Mouse (Mus musculus): ENCODE data around the gene Dab1. TPM values are rescaled to one million over a fixed set of nuclear protein-coding genes. Genes with fewer than 3 reads are reported as not detected.
A peak's percentile ranks its signal among the peaks of the same experiment; 100 is the strongest.

Dab1 gene
- polyA plus RNA-seq, 1 experiment from 2014 or later, result 20.1 TPM

GRCm38 (mm10) chr4:104450645-104451044, 831.5 kb downstream of the Dab1 start:
- WGBS, result 71% methylated on average over 9 of the region's 9 CpGs
- Histone ChIP-seq H3K4me1 (peaks cover 5% of the 10 kb centered on the region), H3K27ac (no peak overlapping the region), H3K27me3 (no peaks in the 10 kb centered on the region), H3K36me3 (no peaks in the 10 kb centered on the region), H3K9me3 (replicated peaks) (no peaks in the 10 kb centered on the region), H3K9ac (no peak overlapping the region), H3K4me2 (no peak overlapping the region), H3K4me3 (replicated peaks) (no peak overlapping the region)
- no peak for ATAC-seq (replicated peaks; ENCODE audit: low FRiP score)

DNA sequence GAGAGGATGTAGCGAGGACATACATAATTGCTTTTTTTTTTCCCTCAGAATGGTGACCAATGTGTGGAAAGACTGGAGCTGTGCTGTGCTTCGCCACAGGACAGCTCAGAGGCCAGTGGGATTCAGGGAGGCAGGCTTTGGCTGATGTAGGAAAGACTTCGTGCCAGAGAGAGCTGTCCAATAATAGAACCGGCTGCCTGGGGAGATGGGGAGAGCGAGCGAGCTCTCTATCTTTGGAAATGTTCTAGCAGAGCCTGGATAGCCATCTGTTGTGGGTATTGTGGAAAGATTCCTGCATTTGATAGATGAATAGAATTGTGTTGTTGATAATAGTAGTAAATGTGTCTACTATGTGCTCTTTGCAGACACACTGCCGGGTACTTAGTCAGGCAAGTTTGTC, 833.4 kb downstream of the Dab1 start:
- Histone ChIP-seq H3K9me3 (replicated peaks) (no peaks in the 10 kb centered on the region), H3K36me3 (no peaks in the 10 kb centered on the region), H3K9ac (no peak overlapping the region), H3K4me3 (replicated peaks) (no peak overlapping the region), H3K27me3 (no peaks in the 10 kb centered on the region), H3K4me2 (no peak overlapping the region), H3K27ac (no peak overlapping the region), H3K4me1 (peaks cover 5% of the 10 kb centered on the region)
- WGBS, result 60% methylated on average over 7 of the region's 7 CpGs
- ATAC-seq (replicated peaks; ENCODE audit: low FRiP score), result no peak

- H3K4me1 ChIP-seq, result peaks cover 17% of the 10 kb centered on the region
- H3K27me3 ChIP-seq, result no peaks in the 10 kb centered on the region
- H3K9ac ChIP-seq, result no peak overlapping the region
- no peaks in the 10 kb centered on the region for H3K9me3 ChIP-seq (replicated peaks)
- H3K4me3 ChIP-seq (replicated peaks), result no peak overlapping the region
- H3K36me3 ChIP-seq, result no peaks in the 10 kb centered on the region
- H3K27ac ChIP-seq, result no peak overlapping the region
- no peak overlapping the region for H3K4me2 ChIP-seq
- ATAC-seq (replicated peaks; ENCODE audit: low FRiP score), result no peak
- 22% methylated on average over 9 of the region's 9 CpGs for WGBS
Observed at GRCm38 (mm10) chr4:104455151-104455550, 836.0 kb downstream of the Dab1 start.

DNA sequence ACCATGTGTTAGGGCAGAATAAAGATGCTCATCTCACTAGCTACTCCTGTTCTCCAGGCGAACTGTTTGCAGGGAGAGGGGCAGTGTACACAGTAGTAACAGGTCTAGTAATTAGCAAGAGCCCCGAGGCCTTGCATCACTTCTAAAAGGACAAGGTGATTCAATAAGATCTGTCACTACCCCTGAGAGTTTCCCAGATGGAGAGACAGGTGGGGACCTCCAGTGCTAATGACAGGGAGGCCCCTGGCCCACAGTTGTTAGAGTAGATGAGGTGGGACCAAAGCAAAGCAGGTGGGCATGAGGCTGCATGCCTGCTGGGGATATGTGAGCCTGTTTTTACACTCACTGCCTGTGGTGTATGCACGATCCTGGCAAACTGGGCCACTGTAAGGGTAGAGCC, 836.6 kb downstream of the Dab1 start:
- Histone ChIP-seq H3K4me3 (replicated peaks) (no peak overlapping the region), H3K36me3 (no peaks in the 10 kb centered on the region), H3K27ac (no peak overlapping the region), H3K4me2 (no peak overlapping the region), H3K9ac (no peak overlapping the region), H3K4me1 (peaks cover 17% of the 10 kb centered on the region), H3K9me3 (replicated peaks) (no peaks in the 10 kb centered on the region), H3K27me3 (no peaks in the 10 kb centered on the region)
- no peak for ATAC-seq (replicated peaks; ENCODE audit: low FRiP score)
- 73% methylated on average over 3 of the region's 3 CpGs for WGBS

GRCm38 (mm10) chr4:104456173-104456873, 837.2 kb downstream of the Dab1 start:
- Histone ChIP-seq H3K4me3 (replicated peaks) (no peak overlapping the region), H3K9ac (no peak overlapping the region), H3K36me3 (no peaks in the 10 kb centered on the region), H3K4me1 (peaks cover 20% of the 10 kb centered on the region), H3K27ac (no peak overlapping the region), H3K9me3 (replicated peaks) (no peaks in the 10 kb centered on the region), H3K27me3 (no peaks in the 10 kb centered on the region), H3K4me2 (no peak overlapping the region)
- ATAC-seq (replicated peaks; ENCODE audit: low FRiP score), result no peak
- WGBS, result 85% methylated on average over 7 of the region's 7 CpGs

GRCm38 (mm10) chr4:104458726-104459125, 839.6 kb downstream of the Dab1 start:
- Histone ChIP-seq H3K9me3 (replicated peaks) (no peaks in the 10 kb centered on the region), H3K4me2 (no peak overlapping the region), H3K4me1 (peaks cover 41% of the 10 kb centered on the region), H3K4me3 (replicated peaks) (no peak overlapping the region), H3K27me3 (no peaks in the 10 kb centered on the region), H3K9ac (no peak overlapping the region), H3K36me3 (no peaks in the 10 kb centered on the region), H3K27ac (no peak overlapping the region)
- 32% methylated on average over 5 of the region's 5 CpGs for WGBS
- ATAC-seq (replicated peaks; ENCODE audit: low FRiP score), result no peak

- Histone ChIP-seq H3K36me3 (no peaks in the 10 kb centered on the region), H3K4me1 (peaks cover 52% of the 10 kb centered on the region), H3K9ac (no peak overlapping the region), H3K27me3 (no peaks in the 10 kb centered on the region), H3K9me3 (replicated peaks) (no peaks in the 10 kb centered on the region), H3K4me2 (peak overlapping the region; percentile 14; the same call in 1 of the 2 replicates), H3K27ac (peak overlapping the region; percentile 37; the same call in 1 of the 2 replicates), H3K4me3 (replicated peaks) (no peak overlapping the region)
- 52% methylated on average over 12 of the region's 12 CpGs for WGBS
- peak; percentile 46 for ATAC-seq (replicated peaks; ENCODE audit: low FRiP score)
Observed at GRCm38 (mm10) chr4:104461106-104462011, 842.2 kb downstream of the Dab1 start.

DNA sequence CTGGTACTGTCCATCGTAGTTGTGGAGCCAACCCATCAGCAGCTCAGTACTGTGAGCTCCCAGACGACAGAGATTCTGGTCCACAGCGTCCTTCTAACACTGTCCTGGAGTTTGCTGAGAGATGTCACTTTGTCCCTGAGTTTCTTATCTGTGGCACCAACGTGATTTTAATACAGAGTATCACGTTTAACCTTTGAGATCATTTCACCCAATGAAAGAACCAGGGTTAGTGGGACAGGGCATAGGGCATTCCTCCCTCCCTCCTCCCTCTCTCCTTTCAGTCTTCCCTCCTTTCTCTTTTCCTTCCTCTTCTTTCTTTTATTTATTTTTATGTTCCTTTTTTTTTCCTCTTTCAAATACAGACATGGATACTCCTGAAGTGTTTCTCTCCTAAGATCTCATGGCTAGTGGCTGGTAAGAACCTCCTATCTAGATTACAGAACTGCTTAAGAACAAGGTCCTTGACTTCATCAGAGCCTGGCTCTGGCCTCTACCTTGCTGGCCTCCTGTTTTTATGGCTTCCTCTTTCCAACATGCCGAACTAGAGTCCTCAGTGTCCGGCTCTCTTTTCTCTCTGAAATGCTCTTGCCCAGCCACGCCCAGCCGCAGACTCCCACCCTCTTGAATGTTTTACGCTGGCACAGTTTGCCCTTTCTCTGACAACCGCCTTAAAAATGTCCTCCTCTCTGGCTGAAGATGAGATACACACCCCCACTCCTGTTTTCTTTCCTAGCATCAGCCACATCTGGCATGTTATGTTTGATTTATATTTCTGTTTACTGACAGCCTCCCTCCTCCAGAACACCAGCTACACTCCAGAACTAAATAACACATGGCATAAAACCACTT, 844.0 kb downstream of the Dab1 start:
- WGBS, result 47% methylated on average over 11 of the region's 11 CpGs
- H3K4me2 ChIP-seq, result no peak overlapping the region
- no peak overlapping the region for H3K9ac ChIP-seq
- ATAC-seq (replicated peaks; ENCODE audit: low FRiP score), result 0 out of 2 replicates have a peak, but pooled peaks have one; percentile 15
- peaks cover 52% of the 10 kb centered on the region for H3K4me1 ChIP-seq
- H3K27me3 ChIP-seq, result no peaks in the 10 kb centered on the region
- peak overlapping the region; percentile 59 for H3K27ac ChIP-seq
- H3K4me3 ChIP-seq (replicated peaks), result no peak overlapping the region
- no peaks in the 10 kb centered on the region for H3K36me3 ChIP-seq
- no peaks in the 10 kb centered on the region for H3K9me3 ChIP-seq (replicated peaks)

DNA sequence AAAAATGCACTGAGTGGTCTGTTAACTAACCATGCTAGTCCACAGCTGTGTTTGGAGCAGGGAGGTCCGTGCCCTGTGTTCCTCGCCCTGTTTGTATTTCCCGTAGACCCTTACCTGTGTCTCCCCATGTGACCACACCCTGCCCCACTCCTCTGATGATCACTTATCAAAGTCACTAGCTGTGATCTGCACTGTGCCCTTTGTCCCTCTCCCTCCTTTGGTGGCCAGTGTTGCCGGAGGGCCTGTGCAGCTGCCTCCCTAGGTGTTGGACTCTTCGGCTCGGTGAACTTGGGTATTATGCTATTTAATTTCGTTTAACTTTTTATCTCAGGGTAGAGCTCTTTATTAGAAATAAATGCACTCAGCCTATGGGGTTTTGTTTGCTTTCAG, 844.6 kb downstream of the Dab1 start:
- 23% methylated on average over 7 of the region's 7 CpGs for WGBS
- ATAC-seq (replicated peaks; ENCODE audit: low FRiP score), result 0 out of 2 replicates have a peak, but pooled peaks have one; percentile 7
- H3K9ac ChIP-seq, result no peak overlapping the region
- H3K4me1 ChIP-seq, result peaks cover 47% of the 10 kb centered on the region
- no peaks in the 10 kb centered on the region for H3K27me3 ChIP-seq
- H3K4me3 ChIP-seq (replicated peaks), result no peak overlapping the region
- H3K4me2 ChIP-seq, result no peak overlapping the region
- H3K27ac ChIP-seq, result peak overlapping the region; percentile 59
- H3K36me3 ChIP-seq, result no peaks in the 10 kb centered on the region
- H3K9me3 ChIP-seq (replicated peaks), result no peaks in the 10 kb centered on the region

DNA sequence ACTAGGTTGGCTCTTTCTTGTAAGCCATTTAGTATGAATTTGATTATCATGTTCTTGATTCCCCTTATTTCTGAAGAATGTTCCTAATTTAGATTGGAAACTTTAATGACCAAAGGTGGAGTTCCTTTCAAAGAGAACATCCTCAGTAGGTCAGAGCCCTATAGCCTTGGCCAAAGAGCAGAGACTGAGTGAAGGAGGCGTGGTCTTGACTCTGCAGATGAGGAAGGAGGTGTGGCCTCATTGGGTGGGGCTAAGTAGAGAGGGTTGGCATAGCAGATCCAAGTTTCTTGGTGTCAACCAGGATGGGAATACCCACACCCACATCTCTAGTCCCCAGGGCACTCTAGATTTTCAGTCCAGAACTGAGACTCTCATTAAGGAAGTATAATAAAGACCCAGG, 846.4 kb downstream of the Dab1 start:
- 0 out of 2 replicates have a peak, but pooled peaks have one; percentile 57 for ATAC-seq (replicated peaks; ENCODE audit: low FRiP score)
- H3K9ac ChIP-seq, result no peak overlapping the region
- no peak overlapping the region for H3K4me2 ChIP-seq
- H3K27ac ChIP-seq, result no peak overlapping the region
- H3K27me3 ChIP-seq, result no peaks in the 10 kb centered on the region
- H3K36me3 ChIP-seq, result no peaks in the 10 kb centered on the region
- H3K9me3 ChIP-seq (replicated peaks), result no peaks in the 10 kb centered on the region
- H3K4me1 ChIP-seq, result peaks cover 42% of the 10 kb centered on the region
- H3K4me3 ChIP-seq (replicated peaks), result no peak overlapping the region
- 88% methylated on average over 1 of the region's 1 CpGs for WGBS

- no peak for ATAC-seq (replicated peaks; ENCODE audit: low FRiP score)
- WGBS, result 78% methylated on average over 3 of the region's 3 CpGs
- no peaks in the 10 kb centered on the region for H3K27me3 ChIP-seq
- H3K4me3 ChIP-seq (replicated peaks), result no peak overlapping the region
- no peak overlapping the region for H3K27ac ChIP-seq
- peaks cover 18% of the 10 kb centered on the region for H3K4me1 ChIP-seq
- H3K9me3 ChIP-seq (replicated peaks), result no peaks in the 10 kb centered on the region
- no peak overlapping the region for H3K9ac ChIP-seq
- no peak overlapping the region for H3K4me2 ChIP-seq
- no peaks in the 10 kb centered on the region for H3K36me3 ChIP-seq
Observed at GRCm38 (mm10) chr4:104468666-104469065, 849.5 kb downstream of the Dab1 start.

All from kidney, embryonic 15.5 days (tissue).